Mouse (Mus musculus) forebrain, embryonic 16.5 days (tissue): ENCODE measurements around the gene Psmc3. TPM values are rescaled to one million over a fixed set of nuclear protein-coding genes. Genes with fewer than 3 reads are reported as not detected.

ENCODE experiments used
- ATAC-seq: fragments of 200-750 bp; cut with Nextera tagmentation; 2 replicates; pipeline ENCODE4 v1.8.0; 2017; ENCODE audit warnings: mild to moderate bottlenecking, moderate library complexity
- H3K27ac ChIP-seq: fragments of 300-500 bp; sonication (generic); 2 replicates; pipeline ENCODE4 v1.5.1; 2014; ENCODE audit warnings: low read length, control low read depth
- H3K27me3 ChIP-seq: fragments of 300-500 bp; sonication (generic); replicated peaks from 2 replicates; pipeline ENCODE4 v1.6.1; 2014; ENCODE audit warnings: low read length; ENCODE audit not compliant: control insufficient read depth, insufficient read depth
- H3K36me3 ChIP-seq: fragments of 300-500 bp; sonication (generic); 2 replicates; pipeline ENCODE4 v1.6.1; 2014; ENCODE audit not compliant: control insufficient read depth, insufficient read depth
- H3K4me1 ChIP-seq: fragments of 300-500 bp; sonication (generic); replicated peaks from 2 replicates; pipeline ENCODE4 v1.6.1; 2014; ENCODE audit warnings: low read length; ENCODE audit not compliant: control insufficient read depth, insufficient read depth
- H3K4me2 ChIP-seq: fragments of 300-500 bp; sonication (generic); 2 replicates; pipeline ENCODE4 v1.6.1; 2014; ENCODE audit warnings: mild to moderate bottlenecking, low read length, control low read depth
- H3K4me3 ChIP-seq: fragments of 300-500 bp; sonication (generic); replicated peaks from 2 replicates; pipeline ENCODE4 v1.5.1; 2014; ENCODE audit warnings: mild to moderate bottlenecking, low read length, control low read depth
- H3K9ac ChIP-seq: fragments of 300-500 bp; sonication (generic); replicated peaks from 2 replicates; pipeline ENCODE4 v1.6.1; 2014; ENCODE audit warnings: low read depth, low read length, control low read depth
- H3K9me3 ChIP-seq: fragments of 300-500 bp; sonication (generic); 2 replicates; pipeline ENCODE4 v1.6.1; 2016; ENCODE audit warnings: low read length; ENCODE audit not compliant: control insufficient read depth
- WGBS: fragments of 180-500 bp; shearing (Covaris S2); extraction: QIAGEN DNeasy Blood & Tissue Kit; methylation state at CpG from one replicate; pipeline ENCODE4 v1.1.7; 2014; 5-methylcytosine and 5-hydroxymethylcytosine counted together
- polyA plus RNA-seq: library from polyadenylated mRNA; unstranded; fragments of >200 nt; fragmentation: Nextera tagmentation; extraction: Ambion mirVana; gene quantifications from 2 replicates; pipeline ENCODE4 v1.2.1, GENCODE M21; 2015

Psmc3 gene
- polyA plus RNA-seq, 1 experiment from 2014 or later, result 236 TPM

DNA sequence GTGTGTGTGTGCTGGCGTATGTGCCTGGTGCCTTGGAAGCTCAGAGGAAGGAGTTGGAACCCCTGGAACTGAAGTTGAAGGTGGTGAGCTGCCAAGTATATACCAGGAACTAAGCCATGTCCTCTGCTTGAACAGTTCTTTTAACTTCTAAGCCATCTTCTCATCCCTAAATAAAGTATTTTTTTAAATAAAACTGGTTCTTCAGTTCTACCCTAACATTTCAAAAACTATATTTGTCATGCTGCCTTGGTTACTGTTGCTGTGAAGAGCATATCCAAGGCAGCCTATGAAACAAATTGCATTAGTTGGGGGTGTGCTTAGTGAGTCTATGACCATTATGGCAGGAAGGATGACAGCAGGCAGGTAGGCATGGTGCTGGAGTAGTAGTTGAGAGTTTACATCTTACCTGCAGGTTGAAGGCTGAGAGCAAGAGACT, 28.7 kb upstream of the Psmc3 start:
- H3K4me3 ChIP-seq, result no peak overlapping the region
- no peak overlapping the region for H3K27ac ChIP-seq
- H3K4me2 ChIP-seq, result no peak overlapping the region
- no peak for ATAC-seq
- H3K9me3 ChIP-seq, result no peaks in the 10 kb centered on the region
- no peak overlapping the region for H3K9ac ChIP-seq
- no peaks in the 10 kb centered on the region for H3K4me1 ChIP-seq
- WGBS, result 89% methylated on average over 1 of the region's 1 CpGs
- no peaks in the 10 kb centered on the region for H3K27me3 ChIP-seq
- H3K36me3 ChIP-seq, result no peaks in the 10 kb centered on the region; the same call in 1 of the 2 replicates

DNA sequence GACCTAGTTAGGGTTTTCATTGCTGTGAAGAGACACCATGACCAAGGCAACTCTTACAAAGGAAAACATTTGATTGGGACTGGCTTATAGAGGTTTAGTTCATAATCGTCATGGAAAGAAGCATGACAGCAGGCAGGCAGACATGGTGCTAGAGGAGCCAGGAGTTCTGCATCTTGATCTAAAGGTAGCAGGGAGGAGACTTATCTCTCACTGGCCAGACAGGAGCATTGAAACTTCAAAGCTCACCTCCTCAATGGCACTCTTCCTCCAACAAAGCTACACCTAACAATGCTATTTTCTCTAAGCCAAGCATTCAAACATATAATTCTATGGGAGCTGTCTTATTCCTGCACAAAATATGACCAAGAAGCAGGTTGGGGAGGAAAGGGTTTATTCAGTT, 27.3 kb upstream of the Psmc3 start:
- H3K9ac ChIP-seq, result no peak overlapping the region
- H3K36me3 ChIP-seq, result no peaks in the 10 kb centered on the region
- no peaks in the 10 kb centered on the region for H3K4me1 ChIP-seq
- no peak overlapping the region for H3K27ac ChIP-seq
- H3K27me3 ChIP-seq, result no peaks in the 10 kb centered on the region
- H3K9me3 ChIP-seq, result no peaks in the 10 kb centered on the region
- no peak overlapping the region for H3K4me2 ChIP-seq
- no peak overlapping the region for H3K4me3 ChIP-seq
- no peak for ATAC-seq
- 83% methylated on average over 1 of the region's 1 CpGs for whole genome bisulfite sequencing

DNA sequence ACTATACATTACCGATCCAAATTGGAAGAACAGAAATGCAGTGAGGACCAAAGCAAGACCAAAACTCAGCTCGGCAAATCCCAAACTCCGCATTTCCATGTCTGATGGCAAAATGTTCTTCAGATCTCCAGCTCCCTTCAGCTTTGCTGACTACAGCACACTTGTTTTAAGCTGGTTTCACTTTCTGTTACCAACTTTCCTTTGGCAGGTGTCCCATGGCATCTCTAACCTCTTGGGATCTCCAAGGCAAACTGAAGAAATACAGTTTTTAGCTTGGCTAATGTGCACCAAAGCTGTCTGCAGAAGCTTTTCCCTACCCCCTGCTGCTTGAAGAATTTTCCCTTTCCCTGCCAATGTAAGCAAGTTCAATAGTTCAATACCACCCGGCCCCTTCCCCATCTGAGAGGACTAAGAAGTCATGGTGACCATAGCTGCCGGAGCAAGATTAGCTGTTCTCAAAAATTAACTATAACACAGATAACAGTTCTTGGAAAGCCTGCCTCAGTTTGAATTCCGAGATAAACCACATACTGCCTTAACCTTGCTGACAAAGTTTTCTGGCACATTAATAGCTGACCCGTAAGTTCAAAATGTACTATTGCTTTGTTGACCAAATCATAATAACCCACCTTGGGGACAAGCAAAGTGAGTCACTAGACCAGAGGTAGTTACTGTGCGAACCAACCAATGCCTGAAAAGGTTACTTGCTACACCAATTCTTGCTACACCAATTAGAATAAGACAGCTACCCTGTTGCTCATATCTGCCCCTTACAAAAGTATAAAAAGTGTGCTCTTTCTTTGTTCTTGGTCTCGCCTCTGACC, 26.2 kb upstream of the Psmc3 start:
- Histone ChIP-seq H3K27me3 (no peaks in the 10 kb centered on the region), H3K4me1 (no peaks in the 10 kb centered on the region), H3K4me3 (no peak overlapping the region), H3K36me3 (no peaks in the 10 kb centered on the region), H3K9ac (no peak overlapping the region), H3K4me2 (no peak overlapping the region), H3K27ac (no peak overlapping the region), H3K9me3 (no peaks in the 10 kb centered on the region)
- 81% methylated on average over 9 of the region's 9 CpGs for WGBS
- no peak for ATAC-seq

DNA sequence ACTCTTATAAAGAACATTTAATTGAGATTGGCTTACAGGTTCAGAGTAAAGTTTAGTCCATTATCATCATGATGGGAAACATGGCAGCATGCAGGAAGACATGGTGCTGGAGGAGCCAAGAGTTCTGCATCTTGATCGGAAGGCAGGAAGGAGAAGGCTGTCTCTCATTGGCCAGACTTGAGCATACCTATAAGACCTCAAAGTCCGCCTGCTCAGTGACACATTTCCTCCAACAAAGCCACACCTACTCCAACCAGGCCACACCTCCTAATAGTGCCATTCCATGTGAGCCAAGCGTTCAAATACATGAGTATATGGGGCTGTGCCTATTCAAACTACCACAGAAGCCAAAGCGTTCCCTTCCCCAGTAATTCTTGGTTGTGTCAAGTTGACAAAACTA, 22.6 kb upstream of the Psmc3 start:
- H3K9ac ChIP-seq, result no peak overlapping the region
- H3K4me3 ChIP-seq, result no peak overlapping the region
- H3K27me3 ChIP-seq, result no peaks in the 10 kb centered on the region
- ATAC-seq, result no peak
- 87% methylated on average over 4 of the region's 4 CpGs for WGBS
- H3K4me2 ChIP-seq, result no peak overlapping the region
- no peaks in the 10 kb centered on the region for H3K36me3 ChIP-seq
- no peak overlapping the region for H3K27ac ChIP-seq
- no peaks in the 10 kb centered on the region for H3K4me1 ChIP-seq
- no peaks in the 10 kb centered on the region for H3K9me3 ChIP-seq

DNA sequence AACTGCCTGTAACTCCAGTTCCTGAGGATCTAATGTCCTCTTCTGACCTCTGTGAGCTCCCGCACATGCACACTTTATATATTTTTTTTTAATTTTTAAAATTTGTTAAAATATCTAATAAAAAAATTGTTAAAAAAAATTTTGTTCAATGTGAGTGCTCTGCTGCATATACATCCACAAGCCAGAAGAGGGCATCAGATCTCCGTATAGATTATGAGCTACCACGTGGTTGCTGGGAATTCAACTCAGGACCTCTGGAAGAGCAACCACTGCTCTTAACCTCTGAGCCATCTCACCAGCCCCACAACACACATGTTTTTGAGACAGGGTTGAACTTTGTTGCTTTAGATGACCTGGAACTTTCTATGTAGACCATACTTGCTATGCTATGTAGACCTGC, 20.8 kb upstream of the Psmc3 start:
- no peak overlapping the region for H3K4me2 ChIP-seq
- no peaks in the 10 kb centered on the region for H3K36me3 ChIP-seq
- 22% methylated on average over 3 of the region's 3 CpGs for WGBS
- H3K27me3 ChIP-seq, result no peaks in the 10 kb centered on the region
- no peaks in the 10 kb centered on the region for H3K9me3 ChIP-seq
- ATAC-seq, result no peak
- no peaks in the 10 kb centered on the region for H3K4me1 ChIP-seq
- no peak overlapping the region for H3K9ac ChIP-seq
- no peak overlapping the region for H3K27ac ChIP-seq
- H3K4me3 ChIP-seq, result no peak overlapping the region

DNA sequence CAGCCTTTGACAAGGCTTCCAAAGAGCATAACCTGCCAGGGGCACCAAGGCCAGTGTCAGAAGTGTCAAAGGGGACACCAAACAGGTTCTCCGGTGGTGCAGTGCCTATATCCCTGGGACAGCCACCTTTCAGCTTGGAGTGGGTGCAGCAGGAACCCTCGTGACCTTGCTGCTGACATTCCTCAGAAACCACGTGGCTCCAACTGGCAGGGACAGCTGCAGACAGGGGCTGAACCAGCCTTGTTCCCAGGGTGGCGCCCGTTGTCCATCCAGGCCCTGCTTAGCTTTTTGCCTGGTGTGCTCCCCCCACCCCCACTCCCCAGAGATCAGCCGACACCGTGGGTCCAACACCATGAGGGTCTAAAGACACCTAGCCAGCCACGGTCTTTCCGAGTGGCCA, 18.4 kb upstream of the Psmc3 start, which contains the start of gene Rapsn:
Gene Rapsn, plus strand, starts transcription at position 236 of the 400 bp plus-strand sequence.
- Histone ChIP-seq H3K4me3 (no peak within 1 kb of the TSS), H3K36me3 (no peaks in the 10 kb centered on the region), H3K9ac (no peak within 1 kb of the TSS), H3K4me1 (no peaks in the 10 kb centered on the region), H3K4me2 (no peak within 1 kb of the TSS), H3K9me3 (no peaks in the 10 kb centered on the region), H3K27me3 (no peaks in the 10 kb centered on the region), H3K27ac (no peak within 1 kb of the TSS)
- WGBS, result 79% methylated on average over 9 of the region's 9 CpGs
- ATAC-seq, result no peak

DNA sequence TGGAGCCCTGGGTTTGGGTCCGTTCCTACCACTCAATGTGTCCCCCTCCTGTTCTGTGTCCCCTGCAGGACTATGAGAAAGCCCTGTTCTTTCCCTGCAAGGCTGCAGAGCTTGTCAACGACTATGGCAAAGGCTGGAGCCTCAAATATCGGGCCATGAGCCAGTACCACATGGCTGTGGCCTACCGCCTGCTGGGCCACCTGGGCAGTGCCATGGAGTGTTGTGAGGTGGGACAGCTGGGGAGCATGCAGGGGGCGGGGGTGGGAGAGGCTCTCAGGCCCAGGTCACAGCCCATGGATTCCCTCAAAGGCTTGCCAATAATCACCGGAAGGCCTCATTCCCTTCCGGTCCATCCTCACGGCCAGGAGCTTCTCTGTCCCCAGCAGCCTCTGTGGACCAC, 12.0 kb upstream of the Psmc3 start:
- 64% methylated on average over 8 of the region's 8 CpGs for WGBS

DNA sequence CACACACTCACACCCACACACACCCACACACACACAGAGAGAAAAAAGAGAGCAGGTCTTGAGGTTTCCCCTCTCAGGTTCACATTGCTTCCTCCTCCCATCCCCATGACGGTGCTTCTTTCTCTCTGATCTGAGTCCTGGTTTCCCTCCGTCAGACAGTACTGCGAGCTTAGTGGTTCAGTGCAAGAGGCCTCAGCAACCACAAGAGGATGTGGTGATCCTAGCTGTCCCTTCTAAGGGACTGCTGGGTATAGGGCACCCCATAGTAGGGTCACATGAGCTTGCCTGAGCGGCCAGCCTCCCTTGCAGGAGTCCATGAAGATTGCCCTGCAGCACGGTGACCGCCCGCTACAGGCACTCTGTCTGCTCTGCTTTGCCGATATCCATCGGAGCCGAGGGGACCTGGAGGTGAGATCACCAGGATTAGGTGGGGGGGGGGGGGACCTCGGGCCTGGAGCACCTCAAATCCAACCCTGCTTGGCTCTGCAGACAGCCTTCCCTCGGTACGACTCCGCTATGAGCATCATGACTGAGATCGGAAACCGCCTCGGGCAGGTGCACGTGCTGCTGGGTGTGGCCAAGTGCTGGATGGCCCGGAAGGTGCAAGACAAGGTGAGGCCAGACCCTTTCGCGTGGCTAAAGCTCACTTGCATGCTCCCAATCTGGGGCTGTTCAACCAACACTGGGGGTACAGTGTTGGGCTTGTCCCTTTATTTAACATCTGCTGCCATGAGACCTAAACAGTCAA, 11.0 kb upstream of the Psmc3 start:
- WGBS, result 62% methylated on average over 21 of the region's 21 CpGs
- no peaks in the 10 kb centered on the region for H3K9me3 ChIP-seq
- no peak overlapping the region for H3K4me2 ChIP-seq
- H3K27ac ChIP-seq, result no peak overlapping the region
- H3K27me3 ChIP-seq, result no peaks in the 10 kb centered on the region
- H3K4me3 ChIP-seq, result no peak overlapping the region
- no peak for ATAC-seq
- H3K9ac ChIP-seq, result no peak overlapping the region
- no peaks in the 10 kb centered on the region for H3K4me1 ChIP-seq
- no peaks in the 10 kb centered on the region for H3K36me3 ChIP-seq

More for the DNA sequence above, 12.0 kb upstream of the Psmc3 start:
- Histone ChIP-seq H3K27me3 (no peaks in the 10 kb centered on the region), H3K36me3 (no peaks in the 10 kb centered on the region), H3K4me2 (no peak overlapping the region), H3K9ac (no peak overlapping the region), H3K27ac (no peak overlapping the region), H3K4me3 (no peak overlapping the region), H3K9me3 (no peaks in the 10 kb centered on the region), H3K4me1 (no peaks in the 10 kb centered on the region)
- no peak for ATAC-seq

DNA sequence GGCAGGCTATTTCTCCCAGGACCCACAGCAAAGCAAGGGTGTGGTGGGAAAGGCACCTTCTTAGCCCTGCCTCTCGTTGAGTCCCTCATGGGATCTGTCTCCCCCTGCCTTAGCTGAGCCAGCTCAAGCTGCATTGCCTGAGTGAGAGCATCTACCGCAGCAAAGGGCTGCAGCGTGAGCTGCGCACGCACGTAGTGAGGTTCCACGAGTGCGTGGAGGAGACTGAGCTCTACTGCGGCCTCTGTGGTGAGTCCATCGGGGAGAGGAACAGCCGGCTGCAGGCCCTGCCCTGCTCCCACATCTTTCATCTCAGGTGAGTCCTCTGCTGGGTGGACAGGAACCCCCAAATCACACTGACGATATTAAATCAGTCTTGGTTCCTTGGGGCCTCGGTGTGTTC, 9.1 kb upstream of the Psmc3 start:
- Histone ChIP-seq H3K4me2 (no peak overlapping the region), H3K36me3 (no peaks in the 10 kb centered on the region), H3K4me3 (no peak overlapping the region), H3K9ac (no peak overlapping the region), H3K27me3 (no peaks in the 10 kb centered on the region), H3K9me3 (no peaks in the 10 kb centered on the region), H3K27ac (no peak overlapping the region), H3K4me1 (no peaks in the 10 kb centered on the region)
- no peak for ATAC-seq
- WGBS, result 83% methylated on average over 13 of the region's 13 CpGs
